Mouse (Mus musculus): ENCODE data around the gene Gm49321.

The Gm49321 gene

DNA sequence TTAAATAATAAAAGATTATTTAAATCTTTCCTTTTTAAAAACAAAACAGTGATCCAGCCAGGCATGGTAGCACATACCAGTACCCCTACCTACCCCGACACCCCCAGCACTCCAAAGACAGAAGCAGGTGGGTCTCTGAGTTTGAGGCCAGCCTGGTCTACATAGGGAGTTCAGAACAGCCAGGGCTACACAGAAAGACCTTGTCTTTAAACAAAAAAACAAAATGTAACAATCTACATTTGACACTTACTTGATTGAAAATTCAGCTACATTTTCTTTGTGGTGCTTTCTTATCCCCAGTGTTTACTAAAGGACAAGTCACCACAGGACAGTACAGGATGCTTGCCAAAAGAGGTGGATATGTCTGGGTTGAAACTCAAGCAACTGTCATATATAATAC lies at the start of gene Gm49321:
TSS of gene Gm49321 (plus strand) at position 301 of the 400 bp plus-strand sequence.
- in situ Hi-C loops (cut with MboI, MseI), result no loop called here

DNA sequence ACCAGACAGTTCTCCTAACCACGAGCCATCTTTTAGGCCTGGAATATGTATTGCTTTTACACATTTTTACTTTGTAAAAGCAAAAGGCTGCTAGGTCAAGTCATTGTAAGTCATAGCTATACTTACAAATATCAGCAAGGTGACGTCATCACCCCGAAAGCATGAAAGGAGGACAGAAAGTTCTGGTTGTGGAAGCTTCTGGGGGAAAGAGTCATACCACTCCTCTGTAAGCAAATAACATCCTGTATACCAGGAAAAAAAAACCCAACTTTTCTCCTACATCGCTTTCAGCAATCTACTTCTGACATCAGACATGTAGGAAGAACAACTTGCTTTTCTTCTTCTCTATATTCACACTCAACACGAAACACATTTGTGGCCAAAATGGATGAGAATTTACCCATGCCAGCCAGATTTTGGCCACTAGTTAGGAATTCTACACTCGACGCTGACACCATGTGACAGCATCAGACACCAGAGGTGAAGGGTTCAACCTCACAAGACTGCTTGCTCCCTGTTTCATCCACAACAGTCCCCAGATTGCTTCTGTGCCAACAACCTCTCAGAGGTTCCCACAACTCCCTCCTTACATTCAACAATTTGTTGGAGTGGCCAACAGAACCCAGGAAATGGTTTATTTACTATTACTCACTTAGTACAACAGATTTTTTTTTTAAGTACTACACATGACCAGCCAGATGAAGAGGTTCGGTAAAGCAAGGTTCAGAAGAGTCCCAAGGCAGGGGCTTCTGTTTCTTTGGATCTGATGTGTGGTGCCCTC lies 49.3 kb upstream of the Gm49321 start:
- in situ Hi-C loops (cut with MboI, MseI), result no loop called here

DNA sequence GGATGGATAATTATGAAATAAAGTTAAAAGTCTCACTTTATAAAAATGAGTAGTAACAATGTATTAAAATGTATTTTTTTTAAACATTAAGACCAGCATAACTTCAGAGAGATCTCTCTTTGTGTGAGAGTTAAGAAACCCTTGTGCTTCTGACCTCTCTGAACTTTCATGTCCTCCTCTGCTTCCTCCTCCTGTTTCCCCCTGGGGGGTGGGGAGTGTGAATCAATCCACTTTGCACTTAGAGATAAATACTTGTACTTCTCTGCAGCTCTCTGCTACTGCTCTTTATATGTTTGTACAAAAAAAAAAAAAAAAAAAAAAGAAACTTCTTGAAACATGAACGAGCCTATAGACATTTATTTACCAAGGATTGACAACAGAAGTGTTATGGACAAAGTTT lies 47.9 kb upstream of the Gm49321 start:
- in situ Hi-C loops (cut with MboI, MseI), result no loop called here

DNA sequence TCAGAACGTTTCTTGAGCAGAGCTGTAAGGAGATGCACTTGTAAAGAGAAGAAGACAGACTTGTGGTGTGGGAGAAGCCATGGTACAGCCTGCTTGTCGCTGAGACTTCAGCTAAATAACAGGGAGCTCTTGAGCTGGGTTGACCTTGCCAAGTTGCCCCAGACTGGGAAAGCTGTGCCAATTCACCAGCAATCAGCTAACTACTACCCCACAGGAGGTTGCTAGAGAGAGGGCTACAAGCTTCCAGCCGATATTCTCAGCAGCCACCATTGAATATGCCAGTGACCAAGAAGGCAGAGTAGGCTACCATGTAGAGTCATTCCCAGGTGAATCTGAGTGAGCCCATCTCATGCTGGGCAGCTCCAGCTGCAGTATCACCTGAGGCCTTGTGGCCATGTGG lies 47.4 kb upstream of the Gm49321 start:
- in situ Hi-C loops (cut with MboI, MseI), result no loop called here

DNA sequence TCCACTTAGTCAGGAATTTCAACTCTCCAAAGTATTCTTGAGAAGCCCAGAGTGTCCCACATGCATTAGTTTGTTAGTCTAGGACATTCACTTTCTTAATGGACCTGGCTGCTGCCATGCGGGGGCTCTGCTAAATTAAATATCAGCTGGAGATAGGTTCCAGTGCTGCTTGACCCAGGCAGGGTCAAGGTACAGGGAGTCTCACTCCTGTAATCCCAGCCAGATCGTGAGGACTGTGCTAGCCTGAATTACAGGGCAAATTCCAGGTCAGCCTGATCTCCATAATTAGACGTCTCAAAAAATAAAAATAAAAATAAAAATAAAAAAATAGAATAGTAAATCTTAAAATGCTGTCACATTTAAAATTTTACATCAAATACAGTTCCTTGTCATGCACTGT lies 44.8 kb upstream of the Gm49321 start:
- in situ Hi-C loops (cut with MboI, MseI), result no loop called here

DNA sequence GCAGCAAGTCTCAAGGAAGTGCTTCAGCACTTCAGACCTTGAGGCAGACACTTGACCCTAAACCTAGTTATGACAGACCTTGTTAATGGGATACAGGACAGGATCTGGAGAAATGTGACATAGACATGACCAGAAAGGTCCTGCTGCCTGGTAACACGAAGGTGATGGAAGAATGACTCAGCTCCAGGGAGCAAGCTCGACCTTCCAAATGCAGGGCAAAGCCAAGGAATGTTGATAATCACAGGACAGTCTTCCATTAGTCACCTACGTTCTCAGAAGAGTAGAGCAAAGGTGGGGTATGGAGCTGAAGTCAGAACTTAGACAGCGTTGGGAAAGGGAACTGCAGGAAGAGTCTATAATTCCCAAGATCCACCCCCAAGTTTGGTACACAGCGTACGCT lies 42.6 kb upstream of the Gm49321 start:
- in situ Hi-C loops (cut with MboI, MseI), result no loop called here

DNA sequence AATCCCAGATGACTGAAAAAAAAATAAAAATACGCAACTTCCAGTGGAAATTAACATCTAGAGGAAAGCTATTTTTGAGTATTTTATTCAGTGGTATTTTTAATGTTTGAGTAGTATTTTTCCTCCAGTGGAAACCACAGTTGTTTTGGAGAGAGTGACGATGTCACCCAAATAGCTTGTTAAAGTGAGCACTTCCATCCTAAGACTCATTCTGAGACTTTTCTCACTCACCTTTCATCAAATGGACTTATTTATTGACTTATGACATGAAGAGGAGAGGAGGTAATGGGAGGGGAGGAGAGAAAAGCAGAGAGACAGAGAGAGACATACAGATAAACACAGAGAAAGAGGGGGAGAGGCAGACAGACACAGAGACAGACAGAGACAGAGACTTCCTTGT lies 41.8 kb upstream of the Gm49321 start:
- in situ Hi-C loops (cut with MboI, MseI), result no loop called here

DNA sequence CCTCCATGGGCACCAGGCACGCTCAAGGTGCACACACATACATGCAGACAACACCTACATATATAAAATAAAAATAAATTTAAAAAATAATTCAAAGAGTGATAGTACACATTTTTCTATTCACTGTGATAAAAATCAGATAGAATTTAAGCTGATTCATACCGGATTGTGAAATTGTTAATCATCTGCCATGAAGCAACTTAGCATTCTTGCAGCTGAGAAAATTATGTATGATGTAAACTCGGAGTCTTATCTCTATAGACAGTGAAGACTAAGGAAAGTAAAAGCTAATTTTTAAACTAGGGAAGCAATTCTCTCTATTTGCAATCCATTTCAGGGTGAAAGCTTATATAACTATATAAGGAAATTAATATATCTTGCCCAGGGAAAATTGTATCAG lies 41.0 kb upstream of the Gm49321 start:
- in situ Hi-C loops (cut with MboI, MseI), result no loop called here

DNA sequence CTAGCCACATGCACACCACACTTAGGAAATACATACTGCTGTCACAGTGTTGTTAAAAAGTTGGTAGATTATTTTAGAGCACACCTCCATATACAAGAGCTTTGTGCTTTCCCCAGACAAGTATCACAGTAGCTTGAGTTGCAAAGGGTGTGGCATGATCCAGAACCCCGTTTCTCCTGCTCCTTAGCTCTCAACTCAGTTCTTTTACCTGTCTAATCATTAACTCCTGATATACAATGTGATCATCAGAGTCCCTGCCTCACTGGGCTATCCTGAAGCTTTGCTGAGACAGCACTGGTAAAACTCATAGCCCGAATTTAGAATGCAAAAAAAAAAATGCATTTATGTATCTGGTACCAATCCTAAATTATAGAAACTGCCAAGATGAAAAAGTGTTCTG lies 39.2 kb upstream of the Gm49321 start:
- in situ Hi-C loops (cut with MboI, MseI), result no loop called here

DNA sequence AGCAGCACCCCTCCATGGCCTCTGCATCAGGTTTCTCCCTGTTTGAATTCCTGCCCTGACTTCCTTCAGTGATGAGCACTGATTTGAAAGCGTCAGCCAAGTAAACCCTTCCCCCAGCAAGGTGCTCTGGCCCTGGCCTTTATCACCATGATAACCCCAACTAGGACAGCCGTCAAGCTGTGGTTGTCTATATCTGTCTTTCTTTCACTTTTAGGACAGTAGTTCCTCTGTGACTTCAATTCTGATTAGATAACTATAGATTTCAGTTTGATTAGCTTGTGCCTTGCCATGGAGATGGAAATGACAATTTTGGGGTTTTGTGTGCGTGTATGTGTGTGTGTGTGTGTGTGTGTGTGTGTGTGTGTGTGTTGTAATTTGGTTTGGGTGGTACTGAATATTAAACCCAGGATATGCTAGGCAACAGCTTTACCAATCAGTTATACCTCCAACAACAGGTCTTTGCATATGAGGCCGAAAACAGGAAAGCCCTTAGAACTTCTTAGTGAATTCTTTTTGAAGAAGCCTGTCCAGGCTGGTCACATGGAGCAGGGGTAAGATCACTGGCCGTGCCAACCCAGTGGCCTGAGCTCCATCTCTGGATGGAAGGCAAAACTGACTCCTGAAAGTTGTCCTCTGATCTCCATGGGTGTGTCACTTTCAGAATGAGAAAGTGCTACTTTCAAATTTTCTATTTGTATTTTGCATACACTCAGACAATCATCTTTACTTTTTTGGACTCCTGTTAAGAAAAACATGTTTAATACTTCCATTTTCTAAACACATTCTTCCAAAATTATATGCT lies 33.1 kb upstream of the Gm49321 start:
- in situ Hi-C loops (cut with MboI, MseI), result no loop called here

DNA sequence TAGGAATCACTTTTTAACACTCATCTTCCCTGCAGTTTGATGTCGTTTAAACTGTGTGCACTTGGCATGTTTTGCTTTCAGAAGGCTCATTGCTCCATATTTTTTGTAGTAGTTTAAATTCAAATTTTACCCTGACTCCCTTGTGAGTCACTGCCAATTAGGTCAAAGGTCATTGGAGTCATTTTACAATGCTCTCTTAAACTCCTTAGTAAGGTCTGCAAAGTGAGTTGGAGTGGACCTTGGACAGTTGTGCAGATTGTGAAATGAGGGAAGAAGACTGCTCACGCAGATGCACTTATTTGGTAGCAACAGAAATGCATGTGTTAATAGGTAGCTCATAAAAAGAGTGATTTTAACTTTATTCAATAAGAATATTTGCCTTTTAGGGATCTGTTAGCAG lies 32.4 kb upstream of the Gm49321 start:
- in situ Hi-C loops (cut with MboI, MseI), result loop anchor here (5.0 kb wide), 1 partner anchor 308 kb away; no protein-coding TSS in a partner anchor

DNA sequence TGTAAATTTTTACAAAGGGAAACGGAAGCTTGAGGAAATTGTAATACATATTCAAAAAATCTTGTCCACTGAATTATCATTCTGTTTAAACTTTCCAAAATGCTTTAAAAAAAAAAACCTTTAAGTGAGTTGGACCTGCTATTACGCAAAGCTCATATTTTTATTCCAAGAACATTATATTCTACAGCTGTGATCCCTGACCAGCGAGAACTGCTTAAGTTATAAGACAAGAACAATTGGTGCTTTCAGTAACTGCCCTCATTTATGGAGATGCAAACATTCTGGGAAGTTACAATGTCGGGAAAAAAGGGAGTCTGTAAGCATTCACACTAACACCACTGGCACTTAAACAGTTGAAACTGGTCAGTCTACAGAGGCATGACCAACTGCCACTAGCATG lies 31.9 kb upstream of the Gm49321 start:
- in situ Hi-C loops (cut with MboI, MseI), result loop anchor here (5.0 kb wide), 1 partner anchor 308 kb away; no protein-coding TSS in a partner anchor

DNA sequence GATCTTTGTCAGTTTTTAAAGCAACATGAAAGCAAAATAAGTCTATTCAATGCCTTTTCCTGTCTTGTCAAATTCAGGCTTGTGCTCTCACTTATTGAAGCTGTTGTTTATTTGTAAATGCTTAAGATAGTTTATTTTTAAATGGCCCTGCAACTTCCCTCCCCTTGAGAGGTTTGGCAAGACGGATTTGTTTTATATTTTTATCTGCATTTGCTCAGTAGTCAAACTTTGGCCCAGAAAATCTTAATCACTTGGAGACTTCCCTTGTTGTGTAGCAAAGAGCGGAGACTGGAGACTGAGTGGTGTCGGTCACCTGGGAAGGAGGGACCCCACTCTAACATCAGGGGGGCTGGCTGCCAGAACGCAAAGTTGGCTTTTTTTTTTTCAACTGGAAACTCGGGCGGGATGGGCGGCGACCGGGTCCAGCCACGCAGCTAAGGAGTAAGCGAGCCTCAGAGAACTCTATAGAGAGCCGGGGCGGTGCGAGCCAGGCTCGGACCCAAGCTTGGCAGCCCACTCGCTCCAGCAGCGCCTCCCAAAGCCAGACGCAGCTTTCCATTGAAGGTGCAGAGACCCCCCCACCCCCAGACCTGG lies 30.3 kb upstream of the Gm49321 start:
- in situ Hi-C loops (cut with MboI, MseI), result loop anchor here (5.0 kb wide), 1 partner anchor 310 kb away; no protein-coding TSS in a partner anchor

DNA sequence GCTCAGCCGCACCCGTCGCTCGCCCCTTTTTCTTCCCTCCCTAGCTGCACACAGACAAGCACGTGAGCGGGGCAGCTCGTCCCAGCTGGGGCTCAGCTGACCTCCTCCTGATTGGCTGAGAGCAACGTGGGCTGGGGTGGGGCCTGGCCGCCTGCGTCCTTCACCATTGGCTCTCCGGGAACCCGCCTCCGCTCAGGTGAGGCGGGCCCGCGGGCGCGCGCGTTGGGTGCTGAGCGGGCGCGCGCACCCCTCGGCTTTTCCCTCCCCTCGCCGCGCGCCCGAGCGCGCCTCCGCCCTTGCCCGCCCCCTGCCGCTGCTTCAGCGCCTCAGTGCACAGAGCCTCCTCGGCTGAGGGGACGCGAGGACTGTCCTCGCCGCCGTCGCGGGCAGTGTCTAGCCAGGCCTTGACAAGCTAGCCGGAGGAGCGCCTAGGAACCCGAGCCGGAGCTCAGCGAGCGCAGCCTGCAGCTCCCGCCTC lies 29.7 kb upstream of the Gm49321 start:
- in situ Hi-C loops (cut with MboI, MseI), result loop anchor here (5.0 kb wide), 1 partner anchor 310 kb away; no protein-coding TSS in a partner anchor

DNA sequence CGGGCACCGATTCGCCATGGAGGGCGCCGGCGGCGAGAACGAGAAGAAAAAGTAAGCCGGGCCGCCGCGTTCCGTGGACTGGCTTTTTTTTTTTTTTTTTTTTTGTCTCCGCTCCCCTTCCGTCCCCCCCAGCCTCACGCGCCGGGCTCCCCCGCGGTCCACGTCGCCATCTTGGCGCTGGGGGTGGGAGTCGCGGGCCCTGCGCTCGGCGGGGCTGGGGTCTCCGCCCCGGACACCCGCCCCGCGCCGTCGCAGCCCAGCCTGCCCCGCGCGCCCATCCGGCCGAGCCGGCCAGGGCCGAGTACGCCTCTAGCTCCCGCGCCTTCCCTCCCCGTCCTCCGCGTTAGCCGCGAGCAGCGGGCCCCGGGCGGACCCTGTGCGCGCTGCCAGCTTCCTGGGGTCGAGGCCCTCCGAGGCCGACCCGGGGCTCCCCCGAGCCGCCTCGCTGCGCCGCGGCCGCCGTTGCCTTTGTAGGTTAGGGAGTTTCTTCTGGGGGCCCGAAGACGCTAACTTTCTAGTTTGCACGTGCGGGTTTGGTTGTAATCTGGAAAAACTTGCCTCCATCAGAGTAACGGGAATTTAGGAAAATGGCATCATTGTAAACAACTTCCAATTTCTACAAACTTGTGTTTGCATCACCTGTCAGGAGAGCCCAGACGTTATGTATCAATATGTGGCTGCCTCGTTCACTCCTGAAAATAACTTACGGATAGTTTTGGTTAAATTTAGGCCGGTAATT lies 29.0 kb upstream of the Gm49321 start:
- in situ Hi-C loops (cut with MboI, MseI), result loop anchor here (5.0 kb wide), 1 partner anchor 311 kb away; no protein-coding TSS in a partner anchor

DNA sequence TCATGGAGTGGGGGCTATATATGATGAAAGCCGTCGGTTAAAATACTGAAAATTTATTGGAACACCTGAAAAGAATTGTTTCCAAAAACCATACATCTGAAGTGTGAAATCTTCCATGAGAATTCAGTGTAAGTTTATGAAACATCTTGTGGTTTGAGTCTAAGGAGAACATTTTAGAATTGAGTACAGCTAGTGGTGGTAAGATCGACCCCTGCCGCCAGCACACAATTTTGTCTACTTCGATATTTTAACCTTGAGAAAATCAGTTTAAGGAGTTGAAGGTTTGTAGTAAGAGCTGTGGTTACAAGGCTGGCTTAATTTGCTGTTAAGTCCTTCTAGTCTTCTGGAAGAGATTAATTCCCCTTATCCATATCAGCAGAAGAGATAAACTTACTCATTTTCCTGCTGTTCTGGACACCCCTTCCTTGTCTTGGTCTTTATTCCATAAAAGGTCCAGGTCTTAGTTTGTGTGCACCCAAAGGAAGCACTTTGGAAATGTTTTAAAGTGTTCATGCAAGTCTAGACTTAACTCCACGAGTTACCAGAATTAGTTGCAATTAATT lies 28.4 kb upstream of the Gm49321 start:
- in situ Hi-C loops (cut with MboI, MseI), result loop anchor here (5.0 kb wide), 1 partner anchor 312 kb away; no protein-coding TSS in a partner anchor

DNA sequence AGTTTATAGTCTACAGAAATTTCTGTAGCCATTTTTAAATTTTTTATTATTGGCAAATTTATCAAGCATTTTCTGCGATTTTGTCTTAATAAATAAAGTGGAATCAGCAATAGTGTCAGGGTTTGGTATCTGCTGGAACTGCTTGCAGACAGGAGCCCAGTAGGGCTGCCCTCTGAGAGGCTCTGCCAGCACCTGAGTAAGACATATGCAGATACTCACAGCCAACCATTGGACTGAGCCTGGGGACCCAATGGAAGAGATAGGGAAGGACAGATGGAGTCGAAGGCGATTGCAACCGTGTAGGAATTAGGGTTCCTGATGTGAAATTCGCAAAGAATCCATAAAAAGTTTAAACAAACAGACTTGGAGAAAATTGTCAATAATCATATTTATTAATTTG lies 19.0 kb upstream of the Gm49321 start:
- in situ Hi-C loops (cut with MboI, MseI), result no loop called here

DNA sequence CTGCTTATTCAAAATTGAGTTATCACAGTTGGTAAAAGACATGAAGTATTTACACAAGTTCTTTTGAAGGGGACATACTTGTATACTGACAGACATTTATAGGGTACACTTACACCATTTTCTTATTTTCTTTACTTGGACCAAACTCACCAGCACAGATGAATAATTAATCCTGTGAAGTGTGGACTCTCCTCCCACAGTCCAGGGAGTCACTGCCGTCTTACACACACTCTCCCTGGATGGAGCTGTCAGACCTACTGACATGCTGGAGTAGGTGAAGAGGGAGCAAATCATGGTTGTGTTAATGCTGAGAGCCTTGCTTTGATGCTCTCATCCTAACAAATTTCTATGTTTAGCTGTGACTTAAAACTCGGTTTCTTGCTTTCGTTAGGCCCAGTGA lies 7.2 kb upstream of the Gm49321 start:
- in situ Hi-C loops (cut with MboI, MseI), result no loop called here

DNA sequence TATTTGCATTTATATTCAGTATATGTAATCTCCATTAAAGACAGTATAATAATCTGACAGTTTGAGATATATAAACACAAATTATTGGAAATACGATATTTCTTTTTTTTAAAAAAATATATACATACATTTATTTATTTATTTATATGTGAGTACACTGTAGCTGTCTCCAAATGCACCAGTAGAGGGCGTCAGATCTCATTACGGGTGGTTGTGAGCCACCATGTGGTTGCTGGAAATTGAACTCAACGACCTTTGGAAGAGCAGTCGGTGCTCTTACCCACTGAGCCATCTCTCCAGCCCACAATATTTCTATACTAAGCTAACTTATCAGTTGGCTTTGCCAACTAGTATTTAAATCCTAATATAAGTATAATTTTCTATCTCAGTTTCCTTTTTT lies 6.2 kb upstream of the Gm49321 start:
- in situ Hi-C loops (cut with MboI, MseI), result no loop called here

DNA sequence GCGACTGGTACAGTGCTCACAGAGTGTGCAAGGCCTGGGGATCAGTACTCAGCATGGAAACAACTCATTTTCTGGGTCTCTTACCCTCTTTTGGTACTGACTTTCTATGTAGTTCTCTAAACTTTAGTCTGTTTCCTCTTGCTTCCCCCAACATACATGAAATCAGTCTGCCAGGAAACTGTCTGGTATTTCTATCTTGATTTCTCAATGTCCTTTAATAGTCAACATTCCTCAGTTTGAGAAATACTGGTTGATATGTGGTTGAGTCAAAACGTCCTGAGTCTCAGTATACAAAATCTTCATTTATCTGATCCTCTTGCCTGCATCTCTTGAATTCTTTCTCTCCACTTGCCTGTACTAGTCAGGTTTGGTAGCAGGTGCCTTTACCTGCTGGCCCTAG lies 2.9 kb upstream of the Gm49321 start:
- in situ Hi-C loops (cut with MboI, MseI), result no loop called here

DNA sequence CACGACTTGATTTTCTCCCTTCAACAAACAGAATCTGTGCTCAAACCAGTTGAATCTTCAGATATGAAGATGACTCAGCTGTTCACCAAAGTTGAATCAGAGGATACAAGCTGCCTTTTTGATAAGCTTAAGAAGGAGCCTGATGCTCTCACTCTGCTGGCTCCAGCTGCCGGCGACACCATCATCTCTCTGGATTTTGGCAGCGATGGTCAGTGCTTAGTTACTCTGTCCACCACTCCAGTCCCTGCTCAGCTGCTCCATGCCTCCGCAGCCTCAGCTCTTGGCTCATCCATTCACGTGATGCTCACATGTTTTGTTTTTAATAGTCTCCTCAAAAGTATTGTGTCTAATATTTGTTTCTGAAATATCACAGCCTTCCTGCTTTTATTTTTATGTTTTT lies 2.1 kb downstream of the Gm49321 start:
- in situ Hi-C loops (cut with MboI, MseI), result no loop called here

All from T-helper 2 cell (primary cell).